Mouse (Mus musculus): ENCODE measurements around the gene 9830107B12Rik. TPM values are rescaled to one million over a fixed set of nuclear protein-coding genes. Genes with fewer than 3 reads are reported as not detected.

9830107B12Rik gene
- polyA plus RNA-seq, 1 experiment from 2014 or later = not detected

DNA sequence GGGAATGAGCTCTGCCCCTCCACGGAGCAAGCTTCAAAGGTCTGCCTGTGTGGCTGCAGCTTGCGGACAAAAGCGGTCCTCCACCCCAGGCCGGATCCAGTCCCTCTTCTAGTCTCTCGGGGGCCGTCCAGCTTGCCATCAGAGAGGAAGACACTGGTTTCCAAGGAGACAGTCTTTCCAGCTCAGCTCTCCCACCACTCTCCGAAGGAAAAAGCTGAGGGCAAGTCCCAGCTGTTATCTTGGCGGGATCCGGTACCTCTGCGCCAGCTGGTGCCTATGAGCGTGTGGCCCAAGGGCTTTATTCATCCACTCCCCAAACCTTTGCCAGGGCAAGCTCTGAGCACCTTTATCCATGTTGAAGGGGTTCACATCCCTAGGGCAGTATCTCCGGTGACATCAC, 55.8 kb downstream of the 9830107B12Rik start:
- 79% methylated on average over 12 of the region's 12 CpGs for WGBS

DNA sequence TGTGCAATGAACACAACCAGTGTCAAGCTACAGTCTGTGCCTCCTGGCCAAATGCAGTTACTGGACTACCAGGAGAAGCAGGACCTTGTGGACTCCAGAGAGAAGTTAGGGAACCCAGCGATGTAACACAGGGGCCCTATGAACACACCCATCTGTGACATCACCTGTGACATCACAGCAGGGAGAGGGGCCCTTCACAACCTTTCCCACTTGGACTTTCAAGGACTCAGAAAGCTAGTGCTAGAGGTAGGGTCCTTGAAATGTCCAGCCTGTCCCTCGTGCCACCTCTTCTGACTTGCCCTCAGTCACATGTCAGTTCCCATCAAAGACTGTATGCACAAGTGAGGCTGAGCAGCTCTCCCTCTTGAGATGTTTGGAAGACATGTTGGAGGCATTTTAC, 56.6 kb downstream of the 9830107B12Rik start:
- no peak overlapping the region for H3K9ac ChIP-seq
- 65% methylated on average over 2 of the region's 2 CpGs for WGBS
- no peak overlapping the region for H3K27ac ChIP-seq
- H3K27me3 ChIP-seq = peaks cover 10% of the 10 kb centered on the region; the same call in 1 of the 2 replicates
- H3K36me3 ChIP-seq = no peaks in the 10 kb centered on the region
- no peak overlapping the region for H3K4me3 ChIP-seq
- H3K4me2 ChIP-seq = no peak overlapping the region
- ATAC-seq (ENCODE audit: borderline replicate concordance, extremely low read depth, low FRiP score, low TSS enrichment) = no peak
- H3K9me3 ChIP-seq = no peaks in the 10 kb centered on the region
- 0 out of 2 replicates have a peak, but pooled peaks cover 3% of the 10 kb centered on the region for H3K4me1 ChIP-seq

More for the DNA sequence above, 55.8 kb downstream of the 9830107B12Rik start:
- Histone ChIP-seq H3K4me1 (peaks cover 11% of the 10 kb centered on the region; the same call in 1 of the 2 replicates), H3K4me2 (no peak overlapping the region), H3K36me3 (no peaks in the 10 kb centered on the region), H3K27ac (no peak overlapping the region), H3K27me3 (peaks cover 19% of the 10 kb centered on the region), H3K4me3 (no peak overlapping the region), H3K9me3 (no peaks in the 10 kb centered on the region), H3K9ac (no peak overlapping the region)
- ATAC-seq (ENCODE audit: borderline replicate concordance, extremely low read depth, low FRiP score, low TSS enrichment) = no peak

DNA sequence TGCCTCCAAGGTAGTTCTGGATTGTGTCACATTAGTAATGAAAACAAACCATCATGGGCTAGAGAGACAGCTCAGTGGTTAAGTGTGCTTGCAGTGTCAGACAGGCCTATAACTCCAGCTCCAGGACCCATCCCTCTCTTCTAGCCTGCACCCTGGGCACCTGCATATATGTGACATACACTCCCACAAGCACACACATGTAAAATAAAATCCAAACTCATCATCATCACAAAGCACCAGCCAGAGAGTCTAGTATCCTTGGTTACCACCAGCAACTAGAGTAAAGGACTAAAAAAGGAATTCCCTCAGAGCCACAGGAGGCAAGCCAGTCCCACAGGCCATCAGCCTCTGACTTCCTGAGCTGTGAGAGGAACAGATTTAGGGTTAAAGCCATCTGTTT, 57.0 kb downstream of the 9830107B12Rik start, which contains the start of gene 1700067P10Rik:
Gene 1700067P10Rik (plus strand): TSS at position 301 of the 400 bp plus-strand sequence.
- no peaks in the 10 kb centered on the region for H3K36me3 ChIP-seq
- peaks cover 6% of the 10 kb centered on the region; the same call in 1 of the 2 replicates for H3K27me3 ChIP-seq
- H3K9ac ChIP-seq = no peak within 1 kb of the TSS
- no peaks in the 10 kb centered on the region for H3K9me3 ChIP-seq
- H3K4me1 ChIP-seq = 0 out of 2 replicates have a peak, but pooled peaks cover 3% of the 10 kb centered on the region
- no peak within 1 kb of the TSS for H3K4me2 ChIP-seq
- no peak for ATAC-seq (ENCODE audit: borderline replicate concordance, extremely low read depth, low FRiP score, low TSS enrichment)
- no peak within 1 kb of the TSS for H3K4me3 ChIP-seq
- no peak within 1 kb of the TSS for H3K27ac ChIP-seq

DNA sequence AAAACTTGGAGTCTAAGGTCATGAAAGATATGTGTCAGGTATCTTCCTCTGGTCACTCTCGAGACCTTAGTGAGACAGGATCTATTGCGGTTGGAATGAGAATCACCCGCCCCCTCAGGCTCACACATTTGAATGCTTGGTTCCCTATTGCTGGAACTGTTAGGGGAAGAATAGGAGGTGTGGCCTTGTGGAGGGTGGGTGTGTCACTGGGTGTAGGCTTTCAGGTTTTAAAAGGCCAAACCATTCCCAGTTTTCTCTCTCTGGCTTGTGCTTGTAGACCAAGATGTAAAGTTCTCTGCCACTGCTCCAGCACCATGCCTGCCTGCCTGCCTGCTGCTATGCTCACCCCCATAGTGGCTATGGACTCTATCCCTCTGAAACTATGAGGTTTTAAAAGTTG, 65.4 kb downstream of the 9830107B12Rik start:
- 47% methylated on average over 3 of the region's 3 CpGs for WGBS
- Histone ChIP-seq H3K27ac (no peak overlapping the region; the same call in 1 of the 2 replicates), H3K9me3 (no peaks in the 10 kb centered on the region), H3K4me1 (no peaks in the 10 kb centered on the region), H3K27me3 (no peaks in the 10 kb centered on the region), H3K9ac (no peak overlapping the region), H3K4me3 (no peak overlapping the region), H3K4me2 (no peak overlapping the region), H3K36me3 (no peaks in the 10 kb centered on the region)
- ATAC-seq (ENCODE audit: borderline replicate concordance, extremely low read depth, low FRiP score, low TSS enrichment) = no peak

Other genes with a start within 250 kb of the 9830107B12Rik start
- gene Foxp4, start 221.6 kb downstream of the 9830107B12Rik start, polyA plus RNA-seq (2015; fragmentation: Nextera tagmentation; extraction: Ambion mirVana) = 23.7 and 24.1 TPM in 2 replicates
- not detected in 2 replicates for gene 1700122O11Rik, start 108.0 kb downstream of the 9830107B12Rik start, polyA plus RNA-seq (2015; fragmentation: Nextera tagmentation; extraction: Ambion mirVana)
- not detected in 2 replicates for gene 1700067P10Rik, start 56.9 kb downstream of the 9830107B12Rik start, polyA plus RNA-seq (2015; fragmentation: Nextera tagmentation; extraction: Ambion mirVana)
- 0.09 TPM in 1 of 2 replicates, not detected in the other for gene A530064D06Rik, start 21.0 kb upstream of the 9830107B12Rik start, polyA plus RNA-seq (2015; fragmentation: Nextera tagmentation; extraction: Ambion mirVana)
- 0.30 and 0.40 TPM in 2 replicates for gene Trem1, start 86.5 kb upstream of the 9830107B12Rik start, polyA plus RNA-seq (2015; fragmentation: Nextera tagmentation; extraction: Ambion mirVana)
- gene Trem3, start 101.5 kb upstream of the 9830107B12Rik start, polyA plus RNA-seq (2015; fragmentation: Nextera tagmentation; extraction: Ambion mirVana) = 0.38 and 0.55 TPM in 2 replicates
- 0.13 and 0.37 TPM in 2 replicates for gene Treml4, start 118.0 kb upstream of the 9830107B12Rik start, polyA plus RNA-seq (2015; fragmentation: Nextera tagmentation; extraction: Ambion mirVana)
- gene Treml2, start 153.2 kb upstream of the 9830107B12Rik start, polyA plus RNA-seq (2015; fragmentation: Nextera tagmentation; extraction: Ambion mirVana) = 0.21 and 0.62 TPM in 2 replicates
- gene B430306N03Rik, start 169.9 kb upstream of the 9830107B12Rik start, polyA plus RNA-seq (2015; fragmentation: Nextera tagmentation; extraction: Ambion mirVana) = 0.39 and 0.43 TPM in 2 replicates
- 3.4 and 4.7 TPM in 2 replicates for gene Trem2, start 200.1 kb upstream of the 9830107B12Rik start, polyA plus RNA-seq (2015; fragmentation: Nextera tagmentation; extraction: Ambion mirVana)
- 2.7 and 2.9 TPM in 2 replicates for gene Treml1, start 213.6 kb upstream of the 9830107B12Rik start, polyA plus RNA-seq (2015; fragmentation: Nextera tagmentation; extraction: Ambion mirVana)

Measured in lung, embryonic 15.5 days (tissue).